Mouse (Mus musculus) erythroblast, embryonic 14.5 days (primary cell): ENCODE data around the gene Rbx1.

Experiments used
- GATA1 ChIP-seq: IDR thresholded peaks from 2 replicates; pipeline ENCODE4 v1.6.1; 2012; ENCODE audit warnings: low read length, inconsistent platforms, mixed read lengths
- TAL1 ChIP-seq: IDR thresholded peaks from 3 replicates; pipeline ENCODE4 v1.6.1; 2012; ENCODE audit warnings: low read length, inconsistent platforms, mixed read lengths

DNA sequence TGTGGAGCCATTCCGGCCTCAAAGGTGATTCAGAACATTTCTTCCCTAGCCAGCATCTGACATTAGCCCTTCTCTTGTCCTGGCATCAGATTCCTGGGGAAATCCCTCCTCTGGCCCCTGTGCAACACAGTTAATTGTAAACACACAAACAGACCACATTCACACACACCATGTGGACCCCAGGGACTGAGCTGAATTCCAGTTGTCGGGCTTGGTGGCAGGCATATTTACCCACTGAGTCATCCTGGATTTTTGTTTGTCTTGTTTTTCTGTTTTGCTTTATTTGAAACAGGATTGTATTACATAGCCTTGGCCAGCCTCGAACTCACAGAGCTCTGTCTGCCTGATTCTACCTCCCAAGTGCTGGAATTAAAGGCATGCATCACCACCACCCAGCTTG, 49.1 kb downstream of the Rbx1 start:
- TF ChIP-seq GATA1, result no peak
- TF ChIP-seq TAL1, result no peak
